8 mouse cellular contexts compared by ENCODE assay signal in the genomic region with DNA sequence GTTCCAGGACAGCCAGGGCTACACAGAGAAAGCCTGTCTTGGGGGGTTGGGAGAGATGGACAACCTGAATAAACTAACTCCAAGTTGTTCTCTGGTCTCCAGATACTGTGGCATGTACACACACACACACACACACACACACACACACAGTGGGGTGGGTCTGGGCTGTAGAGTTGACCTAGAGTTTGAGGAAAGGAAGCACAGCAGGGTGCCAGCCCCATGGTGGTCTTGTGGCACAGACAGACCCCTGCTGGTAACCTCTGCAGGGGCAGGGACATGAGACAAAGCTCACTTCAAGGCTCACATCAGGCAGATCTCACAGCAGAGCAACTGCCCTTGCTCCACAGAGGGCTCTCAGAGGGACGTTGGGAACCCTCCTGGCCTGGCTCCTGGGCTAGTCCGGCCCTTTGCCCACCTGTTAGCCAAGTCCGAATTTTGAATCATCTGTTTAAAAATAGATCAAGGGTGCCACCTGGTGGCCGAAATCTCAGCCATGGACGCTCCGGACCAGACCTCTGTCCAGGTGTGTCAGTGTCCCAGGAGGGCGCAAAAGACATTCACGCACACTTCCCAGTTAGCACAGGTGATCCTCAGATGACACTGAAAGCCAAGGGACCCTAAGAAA. TPM values are rescaled to one million over a fixed set of nuclear protein-coding genes. Genes with fewer than 3 reads are reported as not detected.
DNase-seq lines count a peak whose midpoint lies in the region; ATAC-seq lines count a peak whose summit lies in the region.

No protein-coding gene starts in this region.

- DNase-seq in ovary, postnatal 36 days (ENCODE audit: low spot score), result peak; percentile 59
- DNase-seq in ovary, postnatal 10 days (ENCODE audit: low spot score), result no peak
- peak; percentile 64 to 75 for DNase-seq in adrenal gland, postnatal 36 days
- peak; percentile 75 for DNase-seq in forelimb bud, embryonic 11.5 days (ENCODE audit: low read depth, low spot score)
- DNase-seq in kidney, adult 18-20 months, result peak; percentile 87
- DNase-seq in lung, adult 18-20 months, result peak; percentile 25 to 46
- peak; percentile 70 for DNase-seq in retina, postnatal 1 day

- no peak for ATAC-seq in erythroid progenitor cell, adult 5-6 weeks (replicated peaks; ENCODE audit: low FRiP score, poor library complexity, severe bottlenecking)

RNA-seq across cellular contexts. Expression of a gene that starts 31.1 kb away (rescaled TPM):
- total RNA-seq in adrenal gland, postnatal 36 days (2021), result 100 to 1,000 TPM; 816 to 818 TPM
- total RNA-seq in erythroid progenitor cell, adult 5-6 weeks (2015; ENCODE audit: low replicate concordance), result 2.9 TPM in 1 of 2 replicates, not detected in the other
- total RNA-seq in erythroid progenitor cell, adult 5-6 weeks (2017; ENCODE audit: low replicate concordance), result 0.26 and 1.9 TPM in 2 replicates

RNA-seq across cellular contexts. Expression of a gene that starts 34.8 kb away (rescaled TPM):
- 1 to 10 TPM; 1.6 to 4.9 TPM for total RNA-seq in adrenal gland, postnatal 36 days (2021)
- 2.2 TPM in 1 of 2 replicates, not detected in the other for total RNA-seq in erythroid progenitor cell, adult 5-6 weeks (2015; ENCODE audit: low replicate concordance)
- total RNA-seq in erythroid progenitor cell, adult 5-6 weeks (2017; ENCODE audit: low replicate concordance), result 1.2 and 9.6 TPM in 2 replicates

Comparison
In these comparisons a context has a peak if more than half of its experiments do, and no peak if none do; other contexts are left out.
1. RNA of a gene that starts 31.1 kb away (total RNA-seq): 816 to 818 TPM in adrenal gland, postnatal 36 days; 0.26 to 2.9 TPM in erythroid progenitor cell, adult 5-6 weeks; every median in the first group is over 100 times any median in the second.